Mouse (Mus musculus) limb, embryonic 12.5 days (tissue): ENCODE measurements around the gene Sema6c. TPM values are rescaled to one million over a fixed set of nuclear protein-coding genes. Genes with fewer than 3 reads are reported as not detected.
"Not testable (repeated sequence)": the region's sequence is repeated elsewhere in the genome, so short reads cannot be mapped to it uniquely, and the experiment has no call there.

Experiments
- ATAC-seq: fragments of 200-750 bp; cut with Nextera tagmentation; 2 replicates; pipeline ENCODE4 v1.8.0; 2017; ENCODE audit warnings: low read depth, moderate TSS enrichment; ENCODE audit not compliant: insufficient number of reproducible peaks, insufficient read depth, low FRiP score, low TSS enrichment
- H3K27ac ChIP-seq: fragments of 300-500 bp; sonication (generic); 2 replicates; pipeline ENCODE4 v1.5.1; 2016; ENCODE audit warnings: mild to moderate bottlenecking, moderate library complexity
- H3K27me3 ChIP-seq: fragments of 300-500 bp; sonication (generic); 2 replicates; pipeline ENCODE4 v1.6.1; 2016; ENCODE audit warnings: mild to moderate bottlenecking, moderate library complexity
- H3K36me3 ChIP-seq: fragments of 300-500 bp; sonication (generic); 2 replicates; pipeline ENCODE4 v1.6.1; 2016; ENCODE audit warnings: mild to moderate bottlenecking, moderate library complexity
- H3K4me1 ChIP-seq: fragments of 300-500 bp; sonication (generic); replicated peaks from 2 replicates; pipeline ENCODE4 v1.6.1; 2016
- H3K4me2 ChIP-seq: fragments of 300-500 bp; sonication (generic); 2 replicates; pipeline ENCODE4 v1.6.1; 2016; ENCODE audit warnings: mild to moderate bottlenecking, moderate library complexity
- H3K4me3 ChIP-seq: fragments of 300-500 bp; sonication (generic); replicated peaks from 2 replicates; pipeline ENCODE4 v1.5.1; 2016; ENCODE audit warnings: mild to moderate bottlenecking
- H3K9ac ChIP-seq: fragments of 300-500 bp; sonication (generic); replicated peaks from 2 replicates; pipeline ENCODE4 v1.6.1; 2016; ENCODE audit warnings: mild to moderate bottlenecking, moderate library complexity
- H3K9me3 ChIP-seq: fragments of 300-500 bp; sonication (generic); 2 replicates; pipeline ENCODE4 v1.6.1; 2016; ENCODE audit warnings: mild to moderate bottlenecking, moderate library complexity
- WGBS: fragments of 180-500 bp; shearing (Covaris S2); methylation state at CpG from one replicate; pipeline ENCODE4 v1.1.7; 2016; 5-methylcytosine and 5-hydroxymethylcytosine counted together
- polyA plus RNA-seq: library from polyadenylated mRNA; unstranded; fragments of >200 nt; fragmentation: Nextera tagmentation; extraction: Ambion mirVana; gene quantifications from 2 replicates; pipeline ENCODE4 v1.2.1, GENCODE M21; 2016

Gene Sema6c
- polyA plus RNA-seq: 23.7 and 26.4 TPM in 2 replicates

GRCm38 (mm10) chr3:95159987-95160963 is at the start of gene Sema6c:
Gene Sema6c (plus strand): TSS chr3:95160457.
- peak within 1 kb of the TSS; percentile 72 for H3K27ac ChIP-seq
- H3K9ac ChIP-seq: peak within 1 kb of the TSS; percentile 80
- under 1% methylated on average over 66 of the region's 66 CpGs for WGBS
- H3K4me3 ChIP-seq: peak within 1 kb of the TSS; percentile 84
- ATAC-seq: peak; percentile 93
- peak within 1 kb of the TSS; percentile 82 for H3K4me2 ChIP-seq
- H3K36me3 ChIP-seq: peaks cover 26% of the 10 kb centered on the region
- H3K27me3 ChIP-seq: peaks cover 7% of the 10 kb centered on the region; the same call in 1 of the 2 replicates
- no peaks in the 10 kb centered on the region for H3K9me3 ChIP-seq
- peaks cover 32% of the 10 kb centered on the region for H3K4me1 ChIP-seq

GRCm38 (mm10) chr3:95110911-95111726 is 49.1 kb upstream of the Sema6c start, which contains the start of gene Vps72:
Gene Vps72 (plus strand): TSS chr3:95111022.
- Histone ChIP-seq H3K4me1 (peaks cover 9% of the 10 kb centered on the region), H3K9ac (peak within 1 kb of the TSS; percentile 90), H3K36me3 (peaks cover 17% of the 10 kb centered on the region), H3K27me3 (no peaks in the 10 kb centered on the region), H3K9me3 (no peaks in the 10 kb centered on the region), H3K4me2 (peak within 1 kb of the TSS; percentile 40), H3K4me3 (peak within 1 kb of the TSS; percentile 76), H3K27ac (peak within 1 kb of the TSS; percentile 97)
- ATAC-seq: peak; percentile 64
- WGBS: under 1% methylated on average over 54 of the region's 54 CpGs

GRCm38 (mm10) chr3:95112760-95113159 is 47.5 kb upstream of the Sema6c start:
- peaks cover 9% of the 10 kb centered on the region for H3K4me1 ChIP-seq
- H3K27me3 ChIP-seq: no peaks in the 10 kb centered on the region
- no peaks in the 10 kb centered on the region for H3K9me3 ChIP-seq
- peaks cover 30% of the 10 kb centered on the region for H3K36me3 ChIP-seq
- no peak overlapping the region for H3K27ac ChIP-seq
- WGBS: 89% methylated on average over 1 of the region's 1 CpGs
- no peak overlapping the region for H3K4me2 ChIP-seq
- no peak overlapping the region for H3K9ac ChIP-seq
- no peak for ATAC-seq
- H3K4me3 ChIP-seq: no peak overlapping the region

- Histone ChIP-seq H3K4me2 (no peak overlapping the region), H3K4me3 (no peak overlapping the region), H3K4me1 (no peaks in the 10 kb centered on the region), H3K27me3 (no peaks in the 10 kb centered on the region), H3K36me3 (peaks cover 79% of the 10 kb centered on the region), H3K9ac (no peak overlapping the region), H3K27ac (no peak overlapping the region), H3K9me3 (no peaks in the 10 kb centered on the region)
- 72% methylated on average over 2 of the region's 2 CpGs for WGBS
- ATAC-seq: no peak
Measured at GRCm38 (mm10) chr3:95117751-95118150, 42.5 kb upstream of the Sema6c start.

GRCm38 (mm10) chr3:95121580-95121979 is 38.7 kb upstream of the Sema6c start:
- Histone ChIP-seq H3K9ac (no peak overlapping the region), H3K4me3 (no peak overlapping the region), H3K4me2 (no peak overlapping the region), H3K27me3 (no peaks in the 10 kb centered on the region), H3K4me1 (peaks cover 15% of the 10 kb centered on the region), H3K9me3 (no peaks in the 10 kb centered on the region), H3K36me3 (peaks cover 74% of the 10 kb centered on the region), H3K27ac (0 out of 2 replicates have a peak overlapping the region, but pooled peaks have one; percentile 46)
- WGBS: 80% methylated on average over 6 of the region's 6 CpGs
- no peak for ATAC-seq

GRCm38 (mm10) chr3:95124246-95124645 is 36.0 kb upstream of the Sema6c start, which contains the start of gene Tmod4:
Gene Tmod4 (plus strand): TSS chr3:95124476.
- ATAC-seq: 0 out of 2 replicates have a peak, but pooled peaks have one; percentile 16
- 52% methylated on average over 6 of the region's 6 CpGs for WGBS
- Histone ChIP-seq H3K27me3 (no peaks in the 10 kb centered on the region), H3K9me3 (no peaks in the 10 kb centered on the region), H3K4me1 (peaks cover 18% of the 10 kb centered on the region), H3K27ac (peak within 1 kb of the TSS; percentile 8; the same call in 1 of the 2 replicates), H3K4me2 (no peak within 1 kb of the TSS), H3K9ac (0 out of 2 replicates have a peak within 1 kb of the TSS, but pooled peaks have one; percentile 13), H3K36me3 (peaks cover 59% of the 10 kb centered on the region), H3K4me3 (no peak within 1 kb of the TSS)

- peak overlapping the region; percentile 8; the same call in 1 of the 2 replicates for H3K27ac ChIP-seq
- no peak overlapping the region for H3K4me2 ChIP-seq
- H3K9me3 ChIP-seq: no peaks in the 10 kb centered on the region
- H3K4me1 ChIP-seq: peaks cover 23% of the 10 kb centered on the region
- no peak overlapping the region for H3K4me3 ChIP-seq
- WGBS: 39% methylated on average over 5 of the region's 5 CpGs
- 0 out of 2 replicates have a peak overlapping the region, but pooled peaks have one; percentile 13 for H3K9ac ChIP-seq
- peaks cover 59% of the 10 kb centered on the region for H3K36me3 ChIP-seq
- H3K27me3 ChIP-seq: no peaks in the 10 kb centered on the region
- ATAC-seq: no peak
Measured at GRCm38 (mm10) chr3:95124972-95125371, 35.3 kb upstream of the Sema6c start.

- H3K27me3 ChIP-seq: no peaks in the 10 kb centered on the region
- peaks cover 38% of the 10 kb centered on the region for H3K36me3 ChIP-seq
- H3K9ac ChIP-seq: no peak overlapping the region
- H3K27ac ChIP-seq: no peak overlapping the region
- no peak for ATAC-seq
- no peak overlapping the region for H3K4me3 ChIP-seq
- 34% methylated on average over 6 of the region's 6 CpGs for WGBS
- H3K4me2 ChIP-seq: no peak overlapping the region
- peaks cover 24% of the 10 kb centered on the region for H3K4me1 ChIP-seq
- 0 out of 2 replicates have a peak, but pooled peaks cover 4% of the 10 kb centered on the region for H3K9me3 ChIP-seq
Measured at GRCm38 (mm10) chr3:95129226-95129651, 31.0 kb upstream of the Sema6c start.

- no peaks in the 10 kb centered on the region for H3K27me3 ChIP-seq
- no peak overlapping the region for H3K4me2 ChIP-seq
- peaks cover 38% of the 10 kb centered on the region for H3K36me3 ChIP-seq
- no peak overlapping the region for H3K27ac ChIP-seq
- 0 out of 2 replicates have a peak, but pooled peaks cover 4% of the 10 kb centered on the region for H3K9me3 ChIP-seq
- no peak overlapping the region for H3K4me3 ChIP-seq
- WGBS: 90% methylated on average over 5 of the region's 5 CpGs
- peaks cover 18% of the 10 kb centered on the region for H3K4me1 ChIP-seq
- no peak overlapping the region; the same call in 1 of the 2 replicates for H3K9ac ChIP-seq
- ATAC-seq: no peak
Measured at GRCm38 (mm10) chr3:95130081-95130480, 30.2 kb upstream of the Sema6c start.

- H3K27ac ChIP-seq, H3K27me3 ChIP-seq, ATAC-seq, H3K9me3 ChIP-seq, H3K9ac ChIP-seq: not testable (repeated sequence)
- H3K4me1 ChIP-seq: peaks cover 23% of the 10 kb centered on the region
- 0 out of 2 replicates have a peak overlapping the region, but pooled peaks have one; percentile 65 for H3K4me3 ChIP-seq
- H3K4me2 ChIP-seq: 0 out of 2 replicates have a peak overlapping the region, but pooled peaks have one; percentile 86
- peaks cover 35% of the 10 kb centered on the region for H3K36me3 ChIP-seq
- WGBS: 94% methylated on average over 2 of the region's 2 CpGs
Measured at GRCm38 (mm10) chr3:95132389-95132788, 27.9 kb upstream of the Sema6c start.
